23 mouse cellular contexts compared by ENCODE assay signal in the genomic region with DNA sequence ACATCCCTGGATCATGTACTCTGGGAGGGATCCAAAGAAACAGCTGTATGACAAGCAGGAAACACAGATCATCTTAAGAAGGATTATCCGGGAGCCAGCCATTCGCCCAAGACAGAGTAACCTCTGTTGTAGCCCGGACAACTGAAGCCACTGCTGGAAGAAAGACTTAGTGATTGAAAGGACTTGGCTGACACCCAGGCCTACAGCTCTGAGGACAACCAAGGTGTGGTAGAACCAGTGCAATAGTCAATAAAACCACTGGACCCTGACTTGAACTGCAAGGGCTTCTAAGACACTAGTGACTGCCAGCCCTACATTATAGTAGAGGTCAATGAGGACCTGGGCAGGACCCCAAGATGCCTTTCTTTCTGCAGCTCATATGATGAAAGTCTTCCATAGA.
DNase-seq lines count a peak whose midpoint lies in the region; ATAC-seq and TF ChIP-seq lines count a peak whose summit lies in the region.
"Had no signal": no experiment of that assay in that cellular context is flagged by ENCODE, and none has a peak within 500 bp of the region (broad histone marks: within the 10 kb centered on the region; RNA-seq: fewer than 3 reads in every experiment).

No protein-coding gene starts in this region.

- no peaks in the 10 kb centered on the region for H3K9me3 ChIP-seq in kidney, embryonic 15.5 days (replicated peaks)
- H3K9me3 ChIP-seq in lung, embryonic 15.5 days: no peaks in the 10 kb centered on the region
- H3K9me3 ChIP-seq: embryonic facial prominence, embryonic 15.5 days; forebrain, embryonic 12.5 days; limb, embryonic 12.5 days had no signal

- ATAC-seq in kidney, embryonic 15.5 days (replicated peaks; ENCODE audit: low FRiP score): no peak
- ATAC-seq in lung, embryonic 15.5 days (ENCODE audit: borderline replicate concordance, extremely low read depth, low FRiP score, low TSS enrichment): no peak
- ATAC-seq: activated CD4-positive, CD25-positive, alpha-beta regulatory T cell, adult 4 months; forebrain, postnatal 0 days; hindbrain, embryonic 16.5 days had no signal

- no peak for TF ChIP-seq CTCF in left cerebral cortex, adult 2 months (IDR thresholded peaks at IDR 0.05)

- 63% methylated on average over 3 of the region's 3 CpGs for WGBS in kidney, embryonic 15.5 days
- WGBS in lung, embryonic 15.5 days: 46% methylated on average over 3 of the region's 3 CpGs

- no peak overlapping the region for H3K4me2 ChIP-seq in kidney, embryonic 15.5 days
- no peak overlapping the region for H3K4me2 ChIP-seq in lung, embryonic 15.5 days
- H3K4me2 ChIP-seq: embryonic facial prominence, embryonic 15.5 days; forebrain, embryonic 12.5 days; liver, embryonic 11.5 days had no signal

- peak; percentile 32 for DNase-seq in kidney, adult 11 months
- DNase-seq in lung, postnatal 36 days: no peak
- peak; percentile 11 for DNase-seq in kidney, postnatal 14 days
- DNase-seq in left cerebral cortex, adult 2 months (ENCODE audit: extremely low spot score in 1 of 2, low spot score in 2 of 2): no peak
- DNase-seq in cerebellum, postnatal 36 days: no peak
- DNase-seq: cerebellum, adult 18-20 months; cerebellum, postnatal 10 days; forebrain, postnatal 0 days; gastrocnemius, postnatal 14 days; heart, postnatal 14 days; lung, postnatal 4 days; midbrain, embryonic 14.5 days; thymus, postnatal 14 days had no signal

- H3K4me1 ChIP-seq in kidney, embryonic 15.5 days: no peaks in the 10 kb centered on the region
- H3K4me1 ChIP-seq in lung, embryonic 15.5 days: peaks cover 5% of the 10 kb centered on the region; the same call in 1 of the 2 replicates
- H3K4me1 ChIP-seq: embryonic facial prominence, embryonic 15.5 days; forebrain, embryonic 12.5 days; megakaryocyte, embryonic 14.5 days had no signal

- no peak overlapping the region for H3K9ac ChIP-seq in kidney, embryonic 15.5 days
- H3K9ac ChIP-seq in lung, embryonic 15.5 days: no peak overlapping the region
- H3K9ac ChIP-seq: embryonic facial prominence, embryonic 15.5 days; forebrain, embryonic 12.5 days; forebrain, postnatal 0 days; limb, embryonic 12.5 days had no signal

- intact Hi-C loops in left cerebral cortex, adult 2 months (cut with DNase I): loop anchor here (5.0 kb wide), 1 partner anchor 75 kb away; no protein-coding TSS in a partner anchor

- no peaks in the 10 kb centered on the region for H3K27me3 ChIP-seq in kidney, embryonic 15.5 days
- no peaks in the 10 kb centered on the region for H3K27me3 ChIP-seq in lung, embryonic 15.5 days
- H3K27me3 ChIP-seq: CH12.LX; embryonic facial prominence, embryonic 15.5 days; limb, embryonic 12.5 days; megakaryocyte, embryonic 14.5 days had no signal

- H3K27ac ChIP-seq in kidney, embryonic 15.5 days: no peak overlapping the region
- H3K27ac ChIP-seq in lung, embryonic 15.5 days: peak overlapping the region; percentile 57; the same call in 1 of the 2 replicates
- no peak overlapping the region for H3K27ac ChIP-seq in left cerebral cortex, adult 2 months
- H3K27ac ChIP-seq: embryonic facial prominence, embryonic 15.5 days; forebrain, embryonic 12.5 days had no signal

- no peaks in the 10 kb centered on the region for H3K36me3 ChIP-seq in kidney, embryonic 15.5 days
- H3K36me3 ChIP-seq in lung, embryonic 15.5 days: no peaks in the 10 kb centered on the region
- H3K36me3 ChIP-seq: embryonic facial prominence, embryonic 15.5 days; forebrain, embryonic 12.5 days; limb, embryonic 12.5 days had no signal

- no peak overlapping the region for H3K4me3 ChIP-seq in kidney, embryonic 15.5 days (replicated peaks)
- H3K4me3 ChIP-seq in lung, embryonic 15.5 days: no peak overlapping the region
- H3K4me3 ChIP-seq in left cerebral cortex, adult 2 months: no peak overlapping the region
- H3K4me3 ChIP-seq: embryonic facial prominence, embryonic 15.5 days; forebrain, embryonic 12.5 days; limb, embryonic 12.5 days; megakaryocyte, embryonic 14.5 days had no signal

Comparison
In these comparisons a context has a peak if more than half of its experiments do, and no peak if none do; other contexts are left out.
1. DNase-seq: peak in kidney, adult 11 months (single experiment) and kidney, postnatal 14 days (single experiment); none in lung, postnatal 36 days (single experiment), left cerebral cortex, adult 2 months (0 of 2) and cerebellum, postnatal 36 days (0 of 2).